9 mouse cellular contexts compared by ENCODE assay signal in the genomic region with DNA sequence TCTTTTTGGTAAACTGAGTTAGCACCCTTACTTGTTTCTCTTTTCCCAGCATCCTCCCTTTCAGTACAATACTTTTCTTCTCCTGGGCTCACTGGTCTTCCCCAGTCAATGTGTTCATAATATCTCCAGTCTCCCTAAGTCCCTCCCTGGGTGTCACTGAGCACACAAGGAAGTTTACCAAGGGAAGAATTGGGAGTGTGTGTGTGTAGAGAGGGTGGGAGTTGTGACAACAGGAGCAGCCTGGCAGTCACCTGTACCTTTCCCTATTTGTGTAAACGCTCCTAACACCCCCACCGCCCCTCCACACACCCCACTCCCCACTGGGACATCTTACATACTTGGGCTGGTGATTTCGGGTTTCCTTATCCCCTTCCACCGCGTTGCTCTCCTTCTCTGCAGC.
A peak's percentile ranks its signal among the peaks of the same experiment; 100 is the strongest.
DNase-seq lines count a peak whose midpoint lies in the region; ATAC-seq lines count a peak whose summit lies in the region.
"Had no signal": no experiment of that assay in that cellular context is flagged by ENCODE, and none has a peak within 500 bp of the region (broad histone marks: within the 10 kb centered on the region; RNA-seq: fewer than 3 reads in every experiment).

No protein-coding gene starts in this region.

- H3K9ac ChIP-seq in hindbrain, embryonic 11.5 days (ENCODE audit: low read depth, low read length): no peak overlapping the region
- no peak overlapping the region; the same call in 1 of the 2 replicates for H3K9ac ChIP-seq in midbrain, embryonic 12.5 days (replicated peaks)
- H3K9ac ChIP-seq in midbrain, embryonic 14.5 days (replicated peaks; ENCODE audit: low read length): no peak overlapping the region
- H3K9ac ChIP-seq in intestine, embryonic 14.5 days (ENCODE audit: low read length): no peak overlapping the region
- no peak overlapping the region for H3K9ac ChIP-seq in stomach, embryonic 15.5 days

- H3K36me3 ChIP-seq in hindbrain, embryonic 10.5 days: no peaks in the 10 kb centered on the region; the same call in 1 of the 2 replicates
- no peaks in the 10 kb centered on the region for H3K36me3 ChIP-seq in hindbrain, embryonic 11.5 days (ENCODE audit: control insufficient read depth, insufficient read depth, low read length)
- H3K36me3 ChIP-seq in midbrain, embryonic 12.5 days: peaks cover 7% of the 10 kb centered on the region; the same call in 1 of the 2 replicates
- H3K36me3 ChIP-seq in midbrain, embryonic 14.5 days (ENCODE audit: control insufficient read depth, insufficient read depth, low read length): peaks cover 58% of the 10 kb centered on the region
- H3K36me3 ChIP-seq in intestine, embryonic 14.5 days (ENCODE audit: control insufficient read depth, insufficient read depth, low read length): no peaks in the 10 kb centered on the region
- no peaks in the 10 kb centered on the region for H3K36me3 ChIP-seq in stomach, embryonic 15.5 days

- no peak for ATAC-seq in hindbrain, embryonic 11.5 days (ENCODE audit: low FRiP score)
- no peak for ATAC-seq in midbrain, embryonic 12.5 days (ENCODE audit: low FRiP score, low read depth)
- no peak; the same call in 1 of the 2 replicates for ATAC-seq in midbrain, embryonic 14.5 days (ENCODE audit: low FRiP score, low TSS enrichment)
- ATAC-seq in intestine, embryonic 14.5 days (replicated peaks; ENCODE audit: low FRiP score, low TSS enrichment, low read depth): no peak
- ATAC-seq in stomach, embryonic 15.5 days (ENCODE audit: insufficient read depth, low FRiP score, low read depth): peak; percentile 83; the same call in 1 of the 2 replicates

- H3K4me2 ChIP-seq in hindbrain, embryonic 11.5 days (replicated peaks; ENCODE audit: low read depth, low read length): no peak overlapping the region; the same call in 1 of the 2 replicates
- peak overlapping the region; percentile 47; the same call in 1 of the 2 replicates for H3K4me2 ChIP-seq in midbrain, embryonic 12.5 days (replicated peaks)
- no peak overlapping the region for H3K4me2 ChIP-seq in midbrain, embryonic 14.5 days (ENCODE audit: low read length)
- H3K4me2 ChIP-seq in intestine, embryonic 14.5 days (ENCODE audit: low read length): peak overlapping the region; percentile 46
- peak overlapping the region; percentile 45 for H3K4me2 ChIP-seq in stomach, embryonic 15.5 days

- peaks cover 12% of the 10 kb centered on the region for H3K4me1 ChIP-seq in hindbrain, embryonic 10.5 days (replicated peaks)
- H3K4me1 ChIP-seq in hindbrain, embryonic 11.5 days (replicated peaks; ENCODE audit: control insufficient read depth, insufficient read depth, low read length): no peaks in the 10 kb centered on the region; the same call in 1 of the 2 replicates
- peaks cover 7% of the 10 kb centered on the region for H3K4me1 ChIP-seq in midbrain, embryonic 12.5 days
- no peaks in the 10 kb centered on the region for H3K4me1 ChIP-seq in midbrain, embryonic 14.5 days (ENCODE audit: control insufficient read depth, insufficient read depth, low read length)
- H3K4me1 ChIP-seq in intestine, embryonic 14.5 days (replicated peaks; ENCODE audit: control insufficient read depth, insufficient read depth, low read length): no peaks in the 10 kb centered on the region
- H3K4me1 ChIP-seq in stomach, embryonic 15.5 days: no peaks in the 10 kb centered on the region

- H3K9me3 ChIP-seq in hindbrain, embryonic 10.5 days: no peaks in the 10 kb centered on the region
- no peaks in the 10 kb centered on the region for H3K9me3 ChIP-seq in hindbrain, embryonic 11.5 days (ENCODE audit: control insufficient read depth, low read length)
- H3K9me3 ChIP-seq in midbrain, embryonic 12.5 days: no peaks in the 10 kb centered on the region
- no peaks in the 10 kb centered on the region for H3K9me3 ChIP-seq in midbrain, embryonic 14.5 days (ENCODE audit: control insufficient read depth, low read length)
- no peaks in the 10 kb centered on the region for H3K9me3 ChIP-seq in intestine, embryonic 14.5 days (ENCODE audit: control insufficient read depth, low read length)
- H3K9me3 ChIP-seq in stomach, embryonic 15.5 days: no peaks in the 10 kb centered on the region

- WGBS in hindbrain, embryonic 10.5 days: 79% methylated on average over 5 of the region's 5 CpGs
- WGBS in hindbrain, embryonic 11.5 days: 87% methylated on average over 5 of the region's 5 CpGs
- 73% methylated on average over 5 of the region's 5 CpGs for WGBS in midbrain, embryonic 12.5 days
- WGBS in midbrain, embryonic 14.5 days: 76% methylated on average over 5 of the region's 5 CpGs
- WGBS in intestine, embryonic 14.5 days: 74% methylated on average over 5 of the region's 5 CpGs
- WGBS in stomach, embryonic 15.5 days: 44% methylated on average over 5 of the region's 5 CpGs

- peaks cover 29% of the 10 kb centered on the region for H3K27me3 ChIP-seq in hindbrain, embryonic 10.5 days (ENCODE audit: insufficient read depth, poor library complexity, severe bottlenecking)
- 0 out of 2 replicates have a peak, but pooled peaks cover 2% of the 10 kb centered on the region for H3K27me3 ChIP-seq in hindbrain, embryonic 11.5 days (ENCODE audit: control insufficient read depth, insufficient read depth, low read length)
- peaks cover 20% of the 10 kb centered on the region for H3K27me3 ChIP-seq in midbrain, embryonic 12.5 days
- no peaks in the 10 kb centered on the region for H3K27me3 ChIP-seq in midbrain, embryonic 14.5 days (ENCODE audit: control insufficient read depth, insufficient read depth, low read length)
- no peaks in the 10 kb centered on the region; the same call in none of the 2 replicates for H3K27me3 ChIP-seq in intestine, embryonic 14.5 days (replicated peaks; ENCODE audit: control insufficient read depth, insufficient read depth, low read length)
- 0 out of 2 replicates have a peak, but pooled peaks cover 3% of the 10 kb centered on the region for H3K27me3 ChIP-seq in stomach, embryonic 15.5 days (replicated peaks)

- H3K4me3 ChIP-seq in hindbrain, embryonic 10.5 days: peak overlapping the region; percentile 43; the same call in 1 of the 2 replicates
- no peak overlapping the region for H3K4me3 ChIP-seq in hindbrain, embryonic 11.5 days (ENCODE audit: low read depth, low read length)
- no peak overlapping the region for H3K4me3 ChIP-seq in midbrain, embryonic 12.5 days
- H3K4me3 ChIP-seq in midbrain, embryonic 14.5 days (replicated peaks; ENCODE audit: low read depth, low read length): no peak overlapping the region
- H3K4me3 ChIP-seq in intestine, embryonic 14.5 days (ENCODE audit: low read depth, low read length): no peak overlapping the region
- peak overlapping the region; percentile 12; the same call in 1 of the 2 replicates for H3K4me3 ChIP-seq in stomach, embryonic 15.5 days (replicated peaks)
- H3K4me3 ChIP-seq: erythroblast, embryonic 14.5 days had no signal

- DNase-seq in hindbrain, embryonic 10.5 days (ENCODE audit: low spot score): no peak
- DNase-seq in hindbrain, embryonic 11.5 days (ENCODE audit: low spot score): no peak
- DNase-seq in midbrain, embryonic 14.5 days: no peak
- DNase-seq in intestine, embryonic 14.5 days (ENCODE audit: low spot score): no peak
- no peak for DNase-seq in adipocyte (ENCODE audit: low spot score)
- DNase-seq in ovary, postnatal 14 days (ENCODE audit: low spot score): no peak

- 0 out of 2 replicates have a peak overlapping the region, but pooled peaks have one; percentile 0 for H3K27ac ChIP-seq in hindbrain, embryonic 10.5 days
- no peak overlapping the region for H3K27ac ChIP-seq in hindbrain, embryonic 11.5 days (ENCODE audit: low read depth, low read length)
- no peak overlapping the region for H3K27ac ChIP-seq in midbrain, embryonic 12.5 days (replicated peaks)
- H3K27ac ChIP-seq in midbrain, embryonic 14.5 days (replicated peaks; ENCODE audit: low read depth, low read length): no peak overlapping the region
- H3K27ac ChIP-seq in intestine, embryonic 14.5 days (ENCODE audit: low read depth): no peak overlapping the region
- no peak overlapping the region for H3K27ac ChIP-seq in stomach, embryonic 15.5 days

Comparison
In these comparisons a context has a peak if more than half of its experiments do, and no peak if none do; other contexts are left out.
1. H3K4me3 ChIP-seq: peak in hindbrain, embryonic 10.5 days (single experiment) and stomach, embryonic 15.5 days (single experiment); none in hindbrain, embryonic 11.5 days (single experiment), midbrain, embryonic 12.5 days (single experiment), midbrain, embryonic 14.5 days (single experiment) and intestine, embryonic 14.5 days (single experiment).
2. H3K4me2 ChIP-seq: peak in midbrain, embryonic 12.5 days (single experiment), intestine, embryonic 14.5 days (single experiment) and stomach, embryonic 15.5 days (single experiment); none in hindbrain, embryonic 11.5 days (single experiment) and midbrain, embryonic 14.5 days (single experiment).